Mouse (Mus musculus): ENCODE results near the gene Irf3.

- TF ChIP-seq ZC3H11A (IDR thresholded peaks at IDR 0.05; ENCODE audit: borderline replicate concordance, low read depth, low read length) (no peak), MAFK (IDR thresholded peaks at IDR 0.05; ENCODE audit: insufficient read depth, low read depth, low read length) (no peak), ZNF384 (IDR thresholded peaks at IDR 0.05; ENCODE audit: low read depth, low read length) (no peak), HCFC1 (IDR thresholded peaks at IDR 0.05; ENCODE audit: borderline replicate concordance, insufficient read depth, low read length) (no peak)
Measured at GRCm38 (mm10) chr7:45050945-45051600, 53.6 kb downstream of the Irf3 start.
